Mouse (Mus musculus): ENCODE measurements around the gene Gtf3a. TPM values are rescaled to one million over a fixed set of nuclear protein-coding genes. Genes with fewer than 3 reads are reported as not detected.

The Gtf3a gene
- polyA plus RNA-seq, 2 experiments = 87.0 to 100 TPM

GRCm38 (mm10) chr5:146993509-146993908, 45.1 kb downstream of the Gtf3a start:
- H3K9me3 ChIP-seq (ENCODE audit: control insufficient read depth, low read length) = no peaks in the 10 kb centered on the region
- WGBS = 54% methylated on average over 8 of the region's 8 CpGs
- DNase-seq (ENCODE audit: low spot score) (no peak), ATAC-seq (ENCODE audit: low FRiP score, low read depth) (no peak)
- H3K36me3 ChIP-seq (ENCODE audit: control insufficient read depth, insufficient read depth, low read length) = no peaks in the 10 kb centered on the region
- no peaks in the 10 kb centered on the region for H3K4me1 ChIP-seq (ENCODE audit: control insufficient read depth, insufficient read depth, low read length)
- no peak overlapping the region for H3K4me2 ChIP-seq (replicated peaks; ENCODE audit: low read depth, low read length, severe bottlenecking)
- H3K9ac ChIP-seq (ENCODE audit: low read depth, low read length, severe bottlenecking) = no peak overlapping the region
- H3K4me3 ChIP-seq (replicated peaks; ENCODE audit: low read length) = no peak overlapping the region
- no peaks in the 10 kb centered on the region for H3K27me3 ChIP-seq (ENCODE audit: control insufficient read depth, insufficient read depth, low read length)
- TF ChIP-seq POLR2A (IDR thresholded peaks at IDR 0.05; ENCODE audit: borderline replicate concordance, extremely low read depth, insufficient read depth, insufficient read length) = no peak
- H3K27ac ChIP-seq (replicated peaks; ENCODE audit: low read depth, low read length) = no peak overlapping the region

- DNase-seq (ENCODE audit: low spot score) = no peak
- H3K9ac ChIP-seq (ENCODE audit: low read depth, low read length, severe bottlenecking) = no peak overlapping the region
- no peak for ATAC-seq (ENCODE audit: low FRiP score, low read depth)
- no peak overlapping the region for H3K4me2 ChIP-seq (replicated peaks; ENCODE audit: low read depth, low read length, severe bottlenecking)
- H3K9me3 ChIP-seq (ENCODE audit: control insufficient read depth, low read length) = no peaks in the 10 kb centered on the region
- H3K36me3 ChIP-seq (ENCODE audit: control insufficient read depth, insufficient read depth, low read length) = no peaks in the 10 kb centered on the region
- 69% methylated on average over 6 of the region's 6 CpGs for WGBS
- no peak overlapping the region for H3K4me3 ChIP-seq (replicated peaks; ENCODE audit: low read length)
- no peaks in the 10 kb centered on the region for H3K27me3 ChIP-seq (ENCODE audit: control insufficient read depth, insufficient read depth, low read length)
- H3K4me1 ChIP-seq (ENCODE audit: control insufficient read depth, insufficient read depth, low read length) = no peaks in the 10 kb centered on the region
- TF ChIP-seq POLR2A (IDR thresholded peaks at IDR 0.05; ENCODE audit: borderline replicate concordance, extremely low read depth, insufficient read depth, insufficient read length) = no peak
- H3K27ac ChIP-seq (replicated peaks; ENCODE audit: low read depth, low read length) = no peak overlapping the region
Measured at GRCm38 (mm10) chr5:146994973-146995372, 46.5 kb downstream of the Gtf3a start.

GRCm38 (mm10) chr5:146996812-146997211, 48.4 kb downstream of the Gtf3a start:
- H3K27ac ChIP-seq (replicated peaks; ENCODE audit: low read depth, low read length) = no peak overlapping the region
- H3K9ac ChIP-seq (ENCODE audit: low read depth, low read length, severe bottlenecking) = no peak overlapping the region
- H3K4me3 ChIP-seq (replicated peaks; ENCODE audit: low read length) = no peak overlapping the region
- ATAC-seq (ENCODE audit: low FRiP score, low read depth) (no peak), DNase-seq (ENCODE audit: low spot score) (no peak)
- no peaks in the 10 kb centered on the region for H3K4me1 ChIP-seq (ENCODE audit: control insufficient read depth, insufficient read depth, low read length)
- TF ChIP-seq POLR2A (IDR thresholded peaks at IDR 0.05; ENCODE audit: borderline replicate concordance, extremely low read depth, insufficient read depth, insufficient read length) = no peak
- H3K4me2 ChIP-seq (replicated peaks; ENCODE audit: low read depth, low read length, severe bottlenecking) = no peak overlapping the region
- no peaks in the 10 kb centered on the region for H3K27me3 ChIP-seq (ENCODE audit: control insufficient read depth, insufficient read depth, low read length)
- H3K9me3 ChIP-seq (ENCODE audit: control insufficient read depth, low read length) = no peaks in the 10 kb centered on the region
- WGBS = 82% methylated on average over 7 of the region's 7 CpGs
- H3K36me3 ChIP-seq (ENCODE audit: control insufficient read depth, insufficient read depth, low read length) = no peaks in the 10 kb centered on the region

- no peak for ATAC-seq (ENCODE audit: low FRiP score, low read depth)
- no peak for DNase-seq (ENCODE audit: low spot score)
- no peak for TF ChIP-seq POLR2A (IDR thresholded peaks at IDR 0.05; ENCODE audit: borderline replicate concordance, extremely low read depth, insufficient read depth, insufficient read length)
- Histone ChIP-seq H3K9ac (ENCODE audit: low read depth, low read length, severe bottlenecking) (no peak overlapping the region), H3K4me1 (ENCODE audit: control insufficient read depth, insufficient read depth, low read length) (no peaks in the 10 kb centered on the region), H3K4me3 (replicated peaks; ENCODE audit: low read length) (no peak overlapping the region), H3K27me3 (ENCODE audit: control insufficient read depth, insufficient read depth, low read length) (no peaks in the 10 kb centered on the region), H3K36me3 (ENCODE audit: control insufficient read depth, insufficient read depth, low read length) (no peaks in the 10 kb centered on the region), H3K4me2 (replicated peaks; ENCODE audit: low read depth, low read length, severe bottlenecking) (no peak overlapping the region), H3K27ac (replicated peaks; ENCODE audit: low read depth, low read length) (no peak overlapping the region), H3K9me3 (ENCODE audit: control insufficient read depth, low read length) (no peaks in the 10 kb centered on the region)
- WGBS = 94% methylated on average over 12 of the region's 12 CpGs
Measured at GRCm38 (mm10) chr5:146998802-146999201, 50.3 kb downstream of the Gtf3a start.

DNA sequence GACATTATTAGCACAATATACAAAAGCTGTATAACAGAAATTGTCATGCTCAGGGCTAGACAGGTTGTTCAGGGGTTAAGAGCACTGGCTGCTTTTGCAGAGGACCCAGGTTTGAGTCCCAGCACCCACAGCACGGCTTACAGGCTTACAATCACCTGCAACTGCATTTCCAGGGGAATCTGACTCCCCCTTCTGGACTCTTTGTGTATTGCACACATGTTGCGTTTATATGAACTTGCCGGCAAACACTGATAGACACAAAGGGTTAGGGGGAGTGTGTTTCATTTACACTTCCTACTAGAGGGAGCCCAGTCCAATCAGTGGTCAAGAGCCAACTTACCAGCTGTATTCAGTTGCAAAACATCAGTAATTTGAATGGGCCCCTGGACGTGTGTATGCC, 52.9 kb downstream of the Gtf3a start:
- WGBS = 77% methylated on average over 4 of the region's 4 CpGs
- Histone ChIP-seq H3K4me2 (replicated peaks; ENCODE audit: low read depth, low read length, severe bottlenecking) (no peak overlapping the region), H3K4me3 (replicated peaks; ENCODE audit: low read length) (no peak overlapping the region), H3K36me3 (ENCODE audit: control insufficient read depth, insufficient read depth, low read length) (no peaks in the 10 kb centered on the region), H3K9me3 (ENCODE audit: control insufficient read depth, low read length) (no peaks in the 10 kb centered on the region), H3K9ac (ENCODE audit: low read depth, low read length, severe bottlenecking) (no peak overlapping the region), H3K4me1 (ENCODE audit: control insufficient read depth, insufficient read depth, low read length) (no peaks in the 10 kb centered on the region), H3K27ac (replicated peaks; ENCODE audit: low read depth, low read length) (no peak overlapping the region), H3K27me3 (ENCODE audit: control insufficient read depth, insufficient read depth, low read length) (no peaks in the 10 kb centered on the region)
- no peak for DNase-seq (ENCODE audit: low spot score)
- ATAC-seq (ENCODE audit: low FRiP score, low read depth) = no peak
- TF ChIP-seq POLR2A (IDR thresholded peaks at IDR 0.05; ENCODE audit: borderline replicate concordance, extremely low read depth, insufficient read depth, insufficient read length) = no peak

GRCm38 (mm10) chr5:147003303-147003702, 54.8 kb downstream of the Gtf3a start:
- DNase-seq (ENCODE audit: low spot score) (no peak), ATAC-seq (ENCODE audit: low FRiP score, low read depth) (no peak)
- Histone ChIP-seq H3K27me3 (ENCODE audit: control insufficient read depth, insufficient read depth, low read length) (no peaks in the 10 kb centered on the region), H3K9ac (ENCODE audit: low read depth, low read length, severe bottlenecking) (no peak overlapping the region), H3K36me3 (ENCODE audit: control insufficient read depth, insufficient read depth, low read length) (no peaks in the 10 kb centered on the region), H3K4me1 (ENCODE audit: control insufficient read depth, insufficient read depth, low read length) (no peaks in the 10 kb centered on the region), H3K9me3 (ENCODE audit: control insufficient read depth, low read length) (no peaks in the 10 kb centered on the region), H3K4me2 (replicated peaks; ENCODE audit: low read depth, low read length, severe bottlenecking) (no peak overlapping the region), H3K27ac (replicated peaks; ENCODE audit: low read depth, low read length) (no peak overlapping the region), H3K4me3 (replicated peaks; ENCODE audit: low read length) (no peak overlapping the region)
- WGBS = 61% methylated on average over 1 of the region's 1 CpGs
- no peak for TF ChIP-seq POLR2A (IDR thresholded peaks at IDR 0.05; ENCODE audit: borderline replicate concordance, extremely low read depth, insufficient read depth, insufficient read length)

Other genes starting within 250 kb of the Gtf3a start
- 20.1 and 22.8 TPM in 2 replicates for gene Usp12, start 153.7 kb upstream of the Gtf3a start, polyA plus RNA-seq (2012; rRNA removed)
- gene Usp12, start 153.7 kb upstream of the Gtf3a start, polyA plus RNA-seq (2014; fragmentation: Nextera tagmentation; extraction: Ambion mirVana) = 11.1 and 13.6 TPM in 2 replicates
- gene Rpl21, start 115.8 kb upstream of the Gtf3a start, polyA plus RNA-seq (2012; rRNA removed) = 232 and 505 TPM in 2 replicates
- 689 and 720 TPM in 2 replicates for gene Rpl21, start 115.8 kb upstream of the Gtf3a start, polyA plus RNA-seq (2014; fragmentation: Nextera tagmentation; extraction: Ambion mirVana)
- gene Rasl11a, start 103.6 kb upstream of the Gtf3a start, polyA plus RNA-seq (2012; rRNA removed) = 5.9 and 7.8 TPM in 2 replicates
- gene Rasl11a, start 103.6 kb upstream of the Gtf3a start, polyA plus RNA-seq (2014; fragmentation: Nextera tagmentation; extraction: Ambion mirVana) = 8.4 and 9.3 TPM in 2 replicates
- 12.5 and 14.5 TPM in 2 replicates for gene Mtif3, start 15.1 kb downstream of the Gtf3a start, polyA plus RNA-seq (2012; rRNA removed)
- gene Mtif3, start 15.1 kb downstream of the Gtf3a start, polyA plus RNA-seq (2014; fragmentation: Nextera tagmentation; extraction: Ambion mirVana) = 24.8 and 27.2 TPM in 2 replicates
- gene Lnx2, start 127.9 kb downstream of the Gtf3a start, polyA plus RNA-seq (2012; rRNA removed) = 13.7 and 16.9 TPM in 2 replicates
- gene Lnx2, start 127.9 kb downstream of the Gtf3a start, polyA plus RNA-seq (2014; fragmentation: Nextera tagmentation; extraction: Ambion mirVana) = 13.7 and 15.8 TPM in 2 replicates
- gene Polr1d, start 128.4 kb downstream of the Gtf3a start, polyA plus RNA-seq (2012; rRNA removed) = 82.7 and 104 TPM in 2 replicates
- 144 and 148 TPM in 2 replicates for gene Polr1d, start 128.4 kb downstream of the Gtf3a start, polyA plus RNA-seq (2014; fragmentation: Nextera tagmentation; extraction: Ambion mirVana)
- not detected in 2 replicates for gene Gsx1, start 240.0 kb downstream of the Gtf3a start, polyA plus RNA-seq (2012; rRNA removed)
- not detected in 2 replicates for gene Gsx1, start 240.0 kb downstream of the Gtf3a start, polyA plus RNA-seq (2014; fragmentation: Nextera tagmentation; extraction: Ambion mirVana)